Mouse (Mus musculus) forelimb bud, embryonic 11.5 days (tissue): ENCODE measurements around the gene Gm48552.

Experiments used
- DNase-seq: peaks from one replicate; pipeline ENCODE4 v3.0.0-alpha.2; 2012; ENCODE audit warnings: low read depth, low spot score

Gene Gm48552

DNA sequence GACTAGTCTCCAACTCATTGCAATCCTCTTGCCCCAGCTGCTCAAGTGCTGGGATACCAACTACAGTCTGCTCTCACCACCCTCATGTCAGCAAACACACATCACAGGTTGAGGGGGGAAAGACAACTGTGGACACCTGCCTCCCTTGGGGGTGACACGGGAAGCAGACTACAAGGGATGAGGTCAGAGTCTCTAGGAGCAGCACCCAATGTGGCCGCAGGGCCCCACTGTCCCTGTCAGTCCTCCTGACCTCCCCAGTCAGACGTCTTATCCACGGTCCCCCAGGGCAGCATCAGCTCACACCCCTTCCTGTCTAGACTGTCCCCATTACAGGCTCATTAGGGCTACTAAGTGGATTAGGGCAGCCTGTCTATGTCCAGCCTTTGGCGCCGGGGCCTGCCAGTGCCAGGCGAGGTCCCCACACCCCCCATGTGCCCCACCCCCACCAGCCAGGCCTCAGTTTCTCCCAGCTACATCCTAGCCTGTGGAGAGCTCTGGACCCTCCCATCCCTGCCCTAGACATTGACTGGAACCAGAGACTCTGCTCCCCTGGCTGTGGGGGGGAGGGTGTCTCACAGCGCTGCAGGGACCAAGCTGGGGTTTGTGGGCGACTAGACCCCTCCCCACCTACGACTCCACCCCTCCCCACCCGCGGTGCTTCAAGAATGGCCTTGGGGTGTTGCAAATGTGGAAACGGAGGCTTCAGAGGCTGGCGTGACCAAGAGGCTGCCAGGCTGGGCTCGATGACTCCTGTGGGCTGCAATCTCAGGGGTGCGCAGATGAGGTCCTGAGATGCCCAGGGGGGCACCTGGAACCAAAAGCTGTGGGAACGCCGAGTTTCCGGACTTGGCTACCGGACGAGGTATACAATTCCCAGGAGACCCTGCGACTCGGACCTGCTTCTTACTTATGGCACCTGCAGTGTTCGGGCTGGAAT, 18.0 kb downstream of the Gm48552 start:
- DNase-seq = no peak

DNA sequence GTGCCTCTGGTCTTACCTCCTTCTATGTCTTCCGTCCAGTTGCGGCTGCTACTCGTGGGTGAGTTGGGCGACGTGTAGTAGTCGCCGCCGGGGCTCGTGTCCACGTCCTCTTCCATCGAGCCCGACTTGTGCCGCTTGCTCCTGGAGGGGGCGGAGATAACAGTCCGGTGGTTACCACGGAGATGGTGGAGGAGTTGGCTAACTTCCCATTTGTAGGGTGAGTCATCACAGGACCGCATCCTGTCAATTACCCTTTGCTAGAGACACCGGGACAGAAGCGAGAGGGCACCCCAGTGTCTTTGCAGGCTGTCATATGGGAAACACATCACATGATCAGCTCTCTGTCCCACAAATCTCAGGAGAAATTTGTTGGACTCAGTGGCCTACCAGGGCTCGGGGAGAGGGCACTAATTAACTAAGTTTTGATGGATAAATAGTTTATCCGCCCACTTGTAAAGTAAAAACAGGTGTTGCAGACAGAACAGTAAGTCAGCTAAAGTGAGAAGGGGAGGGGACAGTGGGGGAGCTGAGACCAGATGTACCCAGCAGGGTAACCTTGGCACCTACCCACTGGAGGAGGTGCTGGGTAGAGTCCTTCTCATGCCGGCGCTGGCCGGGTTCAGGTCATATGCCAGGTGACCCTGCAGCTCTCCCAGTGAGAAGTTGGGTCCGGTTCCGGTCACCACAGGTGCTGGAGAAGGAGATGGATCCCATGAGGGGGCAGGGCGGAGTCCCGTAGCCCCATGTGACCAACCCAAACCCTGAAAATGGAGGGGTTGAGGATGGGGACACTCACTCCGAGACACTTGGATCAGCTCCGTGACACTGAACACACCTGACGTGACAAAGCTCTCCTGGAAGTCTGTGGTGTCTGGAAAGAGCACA, 19.0 kb downstream of the Gm48552 start:
- peak; percentile 50 for DNase-seq

DNA sequence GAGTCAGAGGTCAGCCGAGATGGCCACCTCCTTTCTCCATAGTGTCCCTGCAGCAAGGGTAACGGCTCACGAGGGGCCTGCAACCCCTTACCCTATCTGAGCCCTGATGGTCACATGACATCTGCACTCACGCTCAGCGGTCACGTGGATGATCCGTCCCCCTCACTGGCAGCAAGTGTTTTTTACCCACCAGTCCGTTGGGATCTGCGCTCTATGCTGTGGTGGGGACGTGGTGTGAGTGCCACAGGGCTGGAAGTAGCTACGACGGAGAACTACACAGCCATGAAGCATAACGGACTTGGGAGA, 19.6 kb downstream of the Gm48552 start:
- no peak for DNase-seq

DNA sequence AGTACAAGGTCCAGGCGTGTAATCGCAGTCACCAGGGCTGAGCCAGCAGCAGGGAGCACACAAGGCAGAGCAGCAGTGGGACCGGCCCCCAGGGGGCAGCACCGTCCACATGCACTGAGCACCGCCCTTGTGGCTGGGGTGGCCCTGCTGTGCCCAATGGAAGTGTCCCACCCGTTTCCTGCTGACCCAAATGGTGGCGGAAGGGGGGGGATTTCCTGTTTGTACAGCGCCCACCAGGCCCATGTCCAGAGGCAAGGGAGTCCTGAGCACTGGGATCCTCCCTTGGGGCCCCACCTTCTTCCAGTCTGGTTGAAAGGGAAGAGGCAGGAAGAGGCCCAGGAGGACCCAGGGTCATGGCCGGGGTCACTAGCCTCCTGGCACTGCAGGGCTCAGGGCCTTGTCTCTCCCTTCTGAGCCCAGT, 20.1 kb downstream of the Gm48552 start:
- peak; percentile 59 for DNase-seq

DNA sequence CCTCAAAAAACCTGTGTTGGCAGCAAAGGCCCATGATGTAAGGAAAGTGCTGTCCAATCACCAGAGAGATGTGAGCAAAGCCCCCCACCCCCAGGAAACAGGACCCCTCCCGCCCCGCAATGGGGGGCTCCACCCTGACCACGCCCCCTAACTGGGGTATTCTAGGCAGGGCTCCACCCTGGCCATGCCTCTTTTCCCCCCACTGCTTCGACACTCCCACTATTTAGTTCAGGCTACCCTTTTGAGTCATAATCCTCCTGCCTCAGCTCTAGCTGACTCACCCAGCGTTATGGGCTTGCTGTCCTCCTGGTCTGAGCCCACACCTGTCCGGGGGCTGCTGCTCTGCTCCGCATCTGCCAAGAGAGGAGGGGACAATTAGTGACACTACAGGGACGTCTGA, 20.5 kb downstream of the Gm48552 start:
- no peak for DNase-seq

DNA sequence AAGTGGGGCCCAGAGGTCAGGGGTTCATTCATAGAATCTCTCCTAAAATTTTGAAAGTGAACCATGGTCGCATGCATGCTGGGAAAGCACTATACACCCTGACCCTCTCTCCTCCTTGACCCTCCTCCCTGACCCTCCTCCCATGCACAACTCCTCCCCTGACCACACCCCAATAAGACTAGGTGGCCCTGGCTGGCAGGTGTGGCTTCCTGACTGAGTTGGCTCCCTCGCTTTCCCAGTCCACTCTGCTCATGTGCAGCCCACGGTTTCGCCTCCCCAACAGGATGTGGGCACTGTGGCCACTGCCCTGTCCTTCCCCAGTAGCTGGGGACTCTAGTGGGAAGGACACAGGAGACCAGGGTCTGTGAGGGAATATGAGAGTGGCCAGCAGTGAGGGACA, 21.5 kb downstream of the Gm48552 start:
- DNase-seq = no peak

DNA sequence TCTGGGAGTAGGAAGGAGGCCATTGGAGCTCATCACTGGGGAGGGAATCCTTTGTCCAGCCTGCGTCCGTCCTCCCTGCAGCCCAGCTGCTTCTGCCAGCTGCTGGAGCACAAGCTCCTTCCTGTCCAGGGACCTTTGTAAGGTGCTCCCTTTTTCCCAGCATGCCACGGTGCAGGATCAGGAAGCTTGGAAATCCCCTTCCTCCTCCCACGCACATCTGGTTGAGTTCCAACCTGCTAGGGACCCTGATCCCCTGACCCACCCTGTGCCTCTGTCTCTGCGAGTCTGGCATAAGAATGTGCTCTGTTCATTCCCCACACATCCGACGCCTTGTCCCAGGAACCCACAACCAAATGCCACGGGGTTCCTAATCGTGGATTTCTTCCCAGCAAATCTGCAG, 22.2 kb downstream of the Gm48552 start:
- no peak for DNase-seq

DNA sequence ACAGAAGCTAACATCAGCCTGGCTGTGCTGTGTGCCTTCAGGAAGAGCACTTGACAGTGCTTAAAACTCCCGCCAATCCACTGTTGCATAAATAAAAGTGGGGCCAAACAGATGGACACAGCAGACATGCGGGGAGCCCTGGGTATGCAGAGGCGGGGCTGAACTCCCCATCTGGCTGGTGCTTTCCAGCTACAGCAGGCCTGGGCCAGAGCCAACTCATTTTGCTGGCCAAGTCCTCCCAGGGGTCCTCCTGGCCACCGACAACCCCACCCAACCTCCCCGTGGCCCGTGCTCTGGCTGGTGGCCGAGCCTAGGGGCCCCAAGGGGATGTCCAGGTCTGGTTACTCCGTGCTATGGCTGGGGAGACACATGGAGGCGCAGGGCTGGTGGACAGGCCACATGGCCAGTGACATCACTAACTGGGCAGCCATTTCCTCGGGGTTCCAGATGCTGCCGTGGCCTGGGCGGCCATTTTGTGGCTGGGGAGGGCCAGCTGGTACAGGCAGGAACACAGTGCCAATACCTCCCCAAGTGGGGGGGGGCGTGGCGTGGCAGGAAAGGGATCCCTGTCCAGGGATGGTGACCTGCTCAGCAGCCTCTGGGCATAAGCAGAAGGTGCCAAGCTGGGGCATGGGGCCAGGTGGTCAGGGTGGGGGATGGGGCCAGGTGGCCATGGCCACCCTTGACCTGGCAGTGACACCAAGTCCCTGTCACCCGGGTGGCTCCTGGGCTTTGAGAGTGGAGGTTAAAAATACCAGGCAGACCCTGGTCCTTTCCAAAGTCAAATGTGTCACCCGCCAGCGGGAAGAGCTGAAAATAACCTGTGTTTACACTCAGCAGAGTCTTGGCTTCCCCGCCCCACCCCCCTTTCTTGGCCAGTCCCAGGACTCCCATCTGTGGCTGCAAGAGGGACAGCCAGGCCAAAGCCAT, 22.9 kb downstream of the Gm48552 start:
- no peak for DNase-seq

DNA sequence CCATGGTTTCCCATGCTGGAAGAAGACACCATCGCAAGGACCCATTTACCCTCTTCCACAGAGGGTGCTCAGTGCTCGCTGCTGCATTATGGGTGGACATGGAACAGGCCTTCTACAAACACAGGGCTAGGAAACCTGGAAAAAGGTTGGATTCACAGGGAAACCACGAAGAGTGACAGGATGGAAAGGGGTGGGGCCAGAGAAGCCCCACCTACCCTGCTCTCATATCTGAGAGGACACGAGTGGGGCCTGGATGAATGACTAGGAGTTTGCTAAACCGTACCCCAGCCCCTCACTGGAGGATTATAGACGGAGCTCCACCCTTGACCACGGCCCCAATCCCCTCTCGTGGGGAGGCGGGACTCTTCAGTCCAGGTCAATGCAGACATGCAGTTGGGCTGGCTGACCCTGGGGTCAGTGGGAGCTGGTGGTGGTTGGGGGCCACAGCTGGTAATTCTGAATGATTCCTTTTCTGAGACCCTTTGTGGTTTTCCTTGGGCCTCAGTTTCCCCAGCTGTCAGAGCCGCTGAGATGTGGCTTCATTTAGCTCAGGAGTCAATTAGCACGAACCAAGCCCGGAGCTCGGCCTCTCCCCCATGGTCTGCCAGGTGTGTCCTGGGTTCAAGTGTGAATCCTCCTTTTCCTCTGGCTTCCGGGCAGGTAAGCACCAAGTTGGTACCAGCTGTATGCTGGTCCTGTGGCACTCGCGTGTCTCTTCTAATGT, 23.9 kb downstream of the Gm48552 start:
- no peak for DNase-seq

DNA sequence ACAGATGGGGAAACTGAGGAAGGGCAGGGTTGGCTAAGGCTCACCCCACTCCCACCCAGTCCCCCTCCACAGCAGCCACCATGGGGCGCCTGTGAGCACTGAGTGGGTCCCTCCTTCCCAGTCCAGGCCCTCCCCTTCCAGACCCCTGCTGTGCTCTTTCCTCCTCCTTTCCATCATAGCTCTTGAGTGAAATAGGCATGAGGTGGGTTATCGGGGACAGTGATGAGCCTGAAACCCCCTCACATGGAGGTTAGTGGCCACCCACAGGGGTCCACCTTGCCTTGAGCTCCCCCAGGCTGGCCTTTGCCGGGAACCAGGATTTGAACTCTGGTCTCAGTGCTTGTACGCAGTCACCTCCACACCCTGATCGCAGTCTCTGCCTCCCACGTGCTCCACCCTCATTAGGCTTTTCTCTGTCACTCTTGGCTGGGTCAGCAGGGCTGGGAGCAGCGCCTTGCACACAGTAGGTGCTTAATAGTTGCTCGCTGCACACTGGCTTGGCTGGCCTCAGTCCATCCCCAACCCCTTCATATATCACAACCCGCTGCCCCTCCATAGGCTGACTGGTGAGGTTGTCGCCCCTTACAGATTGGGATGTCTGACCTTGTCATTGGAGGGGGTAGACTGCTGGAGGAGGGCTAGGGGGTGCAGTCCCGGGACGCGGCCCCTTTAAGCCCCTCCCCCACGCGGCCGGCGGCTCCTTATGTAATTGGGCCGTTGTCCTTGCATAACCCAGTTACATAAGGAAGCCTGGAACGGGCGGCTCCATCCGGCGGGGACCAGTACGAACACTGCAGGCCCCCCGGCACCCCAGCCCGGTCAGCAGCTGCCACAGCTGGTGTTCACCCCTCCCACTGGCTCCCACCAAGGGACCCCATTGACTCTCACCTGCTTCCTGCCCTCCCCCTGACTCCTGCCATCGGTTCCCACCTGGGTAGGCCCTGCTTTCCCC, 24.8 kb downstream of the Gm48552 start:
- peak; percentile 57 for DNase-seq

DNA sequence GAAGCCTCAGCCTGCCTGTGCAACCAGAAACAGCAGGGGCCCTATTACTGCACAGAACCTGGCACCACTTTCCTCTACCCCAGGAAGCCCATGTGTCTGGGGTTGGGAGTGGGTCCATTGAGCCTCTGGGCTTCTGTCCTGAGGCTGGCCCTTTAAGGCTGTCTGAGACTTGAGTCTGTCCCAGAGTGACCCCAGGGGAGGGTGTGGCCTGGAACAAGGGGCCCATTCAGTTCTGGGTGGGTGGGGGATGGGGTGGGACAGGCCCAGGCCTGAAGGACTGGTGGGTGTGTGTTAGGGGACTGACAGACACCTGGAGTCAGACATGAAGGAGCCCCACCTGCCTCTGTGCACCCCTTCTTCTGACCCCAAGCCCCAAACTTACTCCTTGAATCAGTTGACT, 25.9 kb downstream of the Gm48552 start:
- peak; percentile 62 for DNase-seq

DNA sequence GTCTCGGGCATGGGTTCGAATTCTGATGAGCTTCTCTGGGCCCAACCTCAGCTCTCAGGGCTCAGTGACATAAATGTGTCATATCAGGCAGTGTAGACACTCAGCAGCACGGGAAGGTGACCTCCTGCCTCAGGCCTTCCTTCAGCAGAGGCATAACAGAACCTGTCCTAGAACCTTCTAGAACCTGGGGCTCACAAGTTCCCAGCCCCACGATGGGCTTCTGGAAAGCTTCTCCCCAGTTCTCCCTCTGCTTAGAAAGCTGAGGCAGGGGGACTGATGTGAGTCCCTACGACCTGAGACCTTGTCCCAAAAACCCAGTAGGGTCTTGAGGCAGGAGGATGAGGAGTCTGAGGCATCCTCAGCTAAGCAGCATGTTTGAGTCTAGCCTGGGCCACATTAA, 26.3 kb downstream of the Gm48552 start:
- no peak for DNase-seq

DNA sequence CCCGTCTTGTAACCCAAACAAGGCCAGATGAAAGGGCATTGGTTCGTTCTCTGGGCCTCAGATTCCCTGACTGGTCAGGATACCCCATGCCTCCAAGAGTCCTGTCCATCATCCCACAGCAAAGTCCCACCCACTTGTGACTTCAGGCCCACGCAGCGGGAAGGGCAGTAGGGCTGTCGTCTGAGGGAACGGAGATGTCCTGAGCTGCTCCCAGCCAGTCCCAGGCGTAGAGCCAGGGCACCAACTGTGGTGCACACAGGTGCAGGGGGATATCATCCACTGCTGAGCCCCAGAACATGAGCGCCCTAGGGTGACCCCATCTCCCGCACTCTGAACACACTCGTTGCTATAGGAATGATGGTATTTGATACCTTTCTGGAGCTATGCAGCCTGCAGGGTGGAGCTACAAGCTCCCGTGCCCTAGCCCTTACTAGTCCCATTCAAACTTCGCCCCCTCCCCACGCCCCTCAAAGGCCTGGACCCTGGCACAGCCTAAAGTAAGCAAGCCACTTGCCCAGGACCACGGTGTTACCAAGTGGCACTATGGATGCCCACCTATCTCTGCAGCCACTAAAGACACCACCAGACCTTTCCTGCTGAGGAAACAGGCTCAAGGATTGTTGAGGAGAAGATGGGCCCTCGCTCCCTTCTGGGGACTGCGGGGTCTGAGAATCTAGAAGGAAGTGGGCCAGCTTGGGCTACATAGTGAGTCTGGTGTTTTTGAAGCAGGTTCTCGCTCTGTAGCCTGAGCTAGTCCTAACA, 26.9 kb downstream of the Gm48552 start:
- no peak for DNase-seq

DNA sequence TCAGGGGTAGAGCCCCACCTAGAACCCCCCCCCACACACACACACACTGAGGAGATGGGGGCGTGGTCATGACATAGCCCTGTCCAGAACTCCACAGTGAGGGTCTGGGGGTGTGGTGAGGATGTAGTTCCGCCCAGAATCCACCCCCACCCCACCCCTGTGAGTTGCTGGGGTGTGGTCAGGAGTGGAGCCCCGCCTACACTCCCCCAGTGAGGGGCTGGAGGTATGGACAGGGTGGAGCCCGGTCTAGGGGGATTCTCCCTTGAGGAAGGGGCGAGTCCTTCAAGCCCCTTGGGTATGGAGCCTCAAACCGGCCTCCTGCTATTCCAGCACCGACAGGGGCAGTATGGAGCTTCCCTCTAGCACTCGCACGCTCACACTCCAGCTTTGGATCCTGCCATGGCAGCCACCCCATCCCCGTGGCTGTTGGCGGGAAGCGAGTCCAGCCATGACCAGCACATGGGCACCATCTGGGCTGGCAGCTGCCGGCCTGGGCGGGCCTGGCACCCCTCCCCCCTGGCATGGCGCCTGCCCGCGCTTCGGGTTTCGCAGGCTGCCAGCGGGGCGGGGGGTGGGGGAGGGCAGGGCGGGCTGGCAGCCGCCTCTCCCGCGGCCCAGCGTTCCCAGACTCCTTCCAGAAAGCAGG, 27.9 kb downstream of the Gm48552 start:
- DNase-seq = peak; percentile 75

DNA sequence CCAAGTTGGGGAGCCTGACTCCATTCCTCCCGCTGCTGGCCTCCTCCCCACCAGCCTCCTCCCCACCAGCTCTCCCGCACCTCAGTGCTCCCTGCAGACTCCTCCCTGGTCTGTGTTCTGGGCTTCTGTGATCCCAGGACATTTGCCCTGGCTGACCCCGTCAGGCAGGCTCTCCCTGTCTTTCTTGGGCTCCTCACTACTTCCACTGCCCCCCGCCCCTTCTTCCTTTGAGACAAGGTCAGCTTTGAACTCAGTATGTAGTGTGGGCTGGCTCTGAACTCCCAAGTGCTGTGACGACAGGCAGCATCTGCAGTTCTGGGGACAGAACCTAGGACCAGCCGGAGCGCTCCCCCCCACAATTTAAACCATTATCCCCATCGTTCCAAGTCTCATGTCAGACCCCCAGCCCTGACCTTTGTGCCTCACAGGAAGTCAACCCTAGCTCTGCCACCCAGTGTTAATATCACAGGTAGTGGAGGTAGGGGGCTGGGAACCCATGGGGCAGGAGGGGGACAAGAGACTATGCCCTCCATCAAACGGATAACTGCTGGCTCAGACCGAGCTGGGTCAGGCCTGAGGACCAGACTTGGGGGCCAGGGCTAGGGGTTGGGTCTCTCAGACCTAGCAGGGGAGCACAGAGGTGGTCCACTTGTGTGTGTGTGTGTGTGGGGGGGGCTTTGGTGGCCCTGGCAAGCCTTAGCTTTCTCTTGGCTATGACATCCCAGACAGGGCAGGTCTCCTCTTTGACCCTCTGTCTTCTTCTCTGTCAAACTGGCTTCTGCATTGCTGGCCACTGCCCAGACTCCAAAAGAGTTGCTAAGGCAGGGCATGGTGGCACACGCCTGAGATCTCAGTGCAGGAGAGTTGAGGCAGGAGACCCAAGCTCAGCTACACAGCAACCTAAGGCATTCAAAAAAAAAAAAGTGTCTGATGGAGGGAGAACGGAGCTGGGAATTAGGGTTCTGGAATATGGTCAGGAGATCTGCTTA, 28.7 kb downstream of the Gm48552 start:
- no peak for DNase-seq

DNA sequence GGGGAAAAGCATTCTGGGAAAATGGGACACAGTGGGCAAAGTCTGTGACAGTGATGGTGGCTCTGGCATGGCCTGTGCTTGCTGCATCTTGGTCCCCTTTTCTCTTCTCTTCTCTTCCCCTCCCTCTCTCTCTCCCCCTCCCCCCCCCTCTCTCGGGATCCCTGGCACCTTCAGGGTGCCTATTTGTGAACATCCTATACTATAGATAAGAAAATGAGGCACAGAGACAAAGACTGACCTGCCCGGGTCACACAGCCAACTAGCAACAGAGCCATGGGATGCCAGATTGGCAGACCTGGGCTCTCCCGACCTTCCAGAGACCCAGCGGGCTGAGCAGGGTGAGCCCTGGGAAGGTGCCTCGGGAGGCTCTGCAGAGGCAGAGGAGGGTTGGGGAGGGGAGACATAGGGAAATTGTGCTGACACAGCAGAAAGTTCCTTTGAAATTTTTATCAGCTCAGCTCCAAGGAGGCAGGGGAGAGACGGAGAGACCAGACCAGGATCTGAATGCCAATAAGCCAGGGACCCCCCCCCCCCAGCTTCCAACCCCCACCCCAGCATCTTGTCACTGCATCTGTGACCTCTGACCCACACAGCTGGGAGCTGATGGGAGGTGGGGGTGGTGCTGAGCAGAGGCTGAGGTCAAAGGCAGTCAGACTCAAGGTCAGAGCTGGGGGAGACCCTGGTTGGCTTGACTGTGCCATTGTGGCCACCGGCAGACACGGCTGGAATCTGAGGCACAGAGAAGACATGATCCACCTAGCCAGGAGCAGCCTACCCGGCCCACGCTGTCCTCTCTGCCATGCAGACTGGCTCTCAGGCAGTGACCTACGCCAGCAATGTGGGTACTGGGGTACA, 29.6 kb downstream of the Gm48552 start:
- DNase-seq = no peak
